Mouse (Mus musculus): ENCODE results near the gene Lrtm1. TPM values are rescaled to one million over a fixed set of nuclear protein-coding genes. Genes with fewer than 3 reads are reported as not detected.

Gene Lrtm1
- polyA plus RNA-seq, 1 experiment = not detected

GRCm38 (mm10) chr14:29029896-29030420 lies 11.9 kb downstream of the Lrtm1 start:
- TF ChIP-seq CTCF (IDR thresholded peaks at IDR 0.05; ENCODE audit: low read depth, low read length) (no peak), POLR2A (IDR thresholded peaks at IDR 0.05; ENCODE audit: borderline replicate concordance, low read depth, low read length) (no peak)
- H3K4me3 ChIP-seq (ENCODE audit: insufficient read depth, low read length) = no peak overlapping the region
- no peaks in the 10 kb centered on the region for H3K4me1 ChIP-seq (ENCODE audit: control insufficient read depth, insufficient read depth, low read length)
- H3K27ac ChIP-seq (ENCODE audit: insufficient read depth, low read depth, low read length) = no peak overlapping the region

GRCm38 (mm10) chr14:29030519-29030918 lies 12.5 kb downstream of the Lrtm1 start:
- Histone ChIP-seq H3K27ac (ENCODE audit: insufficient read depth, low read depth, low read length) (no peak overlapping the region), H3K4me3 (ENCODE audit: insufficient read depth, low read length) (no peak overlapping the region), H3K4me1 (ENCODE audit: control insufficient read depth, insufficient read depth, low read length) (no peaks in the 10 kb centered on the region)
- no peak for TF ChIP-seq POLR2A (IDR thresholded peaks at IDR 0.05; ENCODE audit: borderline replicate concordance, low read depth, low read length)
- TF ChIP-seq CTCF (IDR thresholded peaks at IDR 0.05; ENCODE audit: low read depth, low read length) = no peak

GRCm38 (mm10) chr14:29031858-29032395 lies 13.9 kb downstream of the Lrtm1 start:
- H3K27ac ChIP-seq (ENCODE audit: insufficient read depth, low read depth, low read length) = no peak overlapping the region
- no peak overlapping the region for H3K4me3 ChIP-seq (ENCODE audit: insufficient read depth, low read length)
- no peaks in the 10 kb centered on the region for H3K4me1 ChIP-seq (ENCODE audit: control insufficient read depth, insufficient read depth, low read length)
- TF ChIP-seq POLR2A (IDR thresholded peaks at IDR 0.05; ENCODE audit: borderline replicate concordance, low read depth, low read length) = no peak
- TF ChIP-seq CTCF (IDR thresholded peaks at IDR 0.05; ENCODE audit: low read depth, low read length) = no peak

- H3K4me3 ChIP-seq (ENCODE audit: insufficient read depth, low read length) = no peak overlapping the region
- no peak for TF ChIP-seq CTCF (IDR thresholded peaks at IDR 0.05; ENCODE audit: low read depth, low read length)
- TF ChIP-seq POLR2A (IDR thresholded peaks at IDR 0.05; ENCODE audit: borderline replicate concordance, low read depth, low read length) = no peak
- H3K4me1 ChIP-seq (ENCODE audit: control insufficient read depth, insufficient read depth, low read length) = no peaks in the 10 kb centered on the region
- H3K27ac ChIP-seq (ENCODE audit: insufficient read depth, low read depth, low read length) = no peak overlapping the region
Measured at GRCm38 (mm10) chr14:29038246-29038645, 20.2 kb downstream of the Lrtm1 start.

- TF ChIP-seq POLR2A (IDR thresholded peaks at IDR 0.05; ENCODE audit: borderline replicate concordance, low read depth, low read length) (no peak), CTCF (IDR thresholded peaks at IDR 0.05; ENCODE audit: low read depth, low read length) (no peak)
- H3K4me1 ChIP-seq (ENCODE audit: control insufficient read depth, insufficient read depth, low read length) = no peaks in the 10 kb centered on the region
- H3K4me3 ChIP-seq (ENCODE audit: insufficient read depth, low read length) = no peak overlapping the region
- no peak overlapping the region for H3K27ac ChIP-seq (ENCODE audit: insufficient read depth, low read depth, low read length)
Measured at GRCm38 (mm10) chr14:29040606-29041364, 22.8 kb downstream of the Lrtm1 start.

GRCm38 (mm10) chr14:29041498-29041897 lies 23.5 kb downstream of the Lrtm1 start:
- Histone ChIP-seq H3K4me3 (ENCODE audit: insufficient read depth, low read length) (no peak overlapping the region), H3K4me1 (ENCODE audit: control insufficient read depth, insufficient read depth, low read length) (no peaks in the 10 kb centered on the region), H3K27ac (ENCODE audit: insufficient read depth, low read depth, low read length) (no peak overlapping the region)
- TF ChIP-seq POLR2A (IDR thresholded peaks at IDR 0.05; ENCODE audit: borderline replicate concordance, low read depth, low read length) = no peak
- no peak for TF ChIP-seq CTCF (IDR thresholded peaks at IDR 0.05; ENCODE audit: low read depth, low read length)

- TF ChIP-seq POLR2A (IDR thresholded peaks at IDR 0.05; ENCODE audit: borderline replicate concordance, low read depth, low read length) (no peak), CTCF (IDR thresholded peaks at IDR 0.05; ENCODE audit: low read depth, low read length) (no peak)
- no peak overlapping the region for H3K4me3 ChIP-seq (ENCODE audit: insufficient read depth, low read length)
Measured at GRCm38 (mm10) chr14:29042355-29042754, 24.3 kb downstream of the Lrtm1 start.

GRCm38 (mm10) chr14:29051951-29052835 lies 34.2 kb downstream of the Lrtm1 start:
- TF ChIP-seq CTCF (IDR thresholded peaks at IDR 0.05; ENCODE audit: low read depth, low read length) (no peak), POLR2A (IDR thresholded peaks at IDR 0.05; ENCODE audit: borderline replicate concordance, low read depth, low read length) (no peak)
- no peak overlapping the region for H3K27ac ChIP-seq (ENCODE audit: insufficient read depth, low read depth, low read length)
- no peaks in the 10 kb centered on the region for H3K4me1 ChIP-seq (ENCODE audit: control insufficient read depth, insufficient read depth, low read length)

More at GRCm38 (mm10) chr14:29042355-29042754, 24.3 kb downstream of the Lrtm1 start:
- no peak overlapping the region for H3K27ac ChIP-seq (ENCODE audit: insufficient read depth, low read depth, low read length)
- H3K4me1 ChIP-seq (ENCODE audit: control insufficient read depth, insufficient read depth, low read length) = no peaks in the 10 kb centered on the region

GRCm38 (mm10) chr14:29060679-29061078 lies 42.7 kb downstream of the Lrtm1 start:
- Histone ChIP-seq H3K4me1 (ENCODE audit: control insufficient read depth, insufficient read depth, low read length) (no peaks in the 10 kb centered on the region), H3K27ac (ENCODE audit: insufficient read depth, low read depth, low read length) (no peak overlapping the region), H3K4me3 (ENCODE audit: insufficient read depth, low read length) (no peak overlapping the region)
- TF ChIP-seq POLR2A (IDR thresholded peaks at IDR 0.05; ENCODE audit: borderline replicate concordance, low read depth, low read length) (no peak), CTCF (IDR thresholded peaks at IDR 0.05; ENCODE audit: low read depth, low read length) (no peak)

More at GRCm38 (mm10) chr14:29051951-29052835, 34.2 kb downstream of the Lrtm1 start:
- H3K4me3 ChIP-seq (ENCODE audit: insufficient read depth, low read length) = no peak overlapping the region

All from bone marrow macrophage, adult 2 months (primary cell).